Mouse (Mus musculus) liver, embryonic 14.5 days (tissue): ENCODE data around the gene Bdkrb2.

Experiments used
- CTCF ChIP-seq: IDR thresholded peaks from 2 replicates; pipeline ENCODE4 v1.5.1; 2016; ENCODE audit warnings: antibody characterized with exemption, low read depth, control low read depth
- EP300 ChIP-seq: IDR thresholded peaks from 2 replicates; pipeline ENCODE4 v1.6.1; 2016; ENCODE audit warnings: antibody characterized with exemption, low read depth

GRCm38 (mm10) chr12:105605212-105605611 lies 42.2 kb downstream of the Bdkrb2 start:
- TF ChIP-seq EP300: no peak
- TF ChIP-seq CTCF: no peak
